Mouse (Mus musculus) lung, adult 2 months (tissue): ENCODE results near the gene Hsp90b1.

Experiments used
- CTCF ChIP-seq: fragments of 200-500 bp; IDR thresholded peaks from 2 replicates; pipeline ENCODE4 v1.5.1; 2011; ENCODE audit warnings: mild to moderate bottlenecking, low read length, control low read depth; ENCODE audit not compliant: insufficient read depth
- POLR2A ChIP-seq: fragments of 200-500 bp; IDR thresholded peaks from 2 replicates; pipeline ENCODE4 v1.6.1; 2011; ENCODE audit warnings: low read depth, mild to moderate bottlenecking, control low read depth, low read length, borderline replicate concordance; ENCODE audit errors: extremely low read depth

DNA sequence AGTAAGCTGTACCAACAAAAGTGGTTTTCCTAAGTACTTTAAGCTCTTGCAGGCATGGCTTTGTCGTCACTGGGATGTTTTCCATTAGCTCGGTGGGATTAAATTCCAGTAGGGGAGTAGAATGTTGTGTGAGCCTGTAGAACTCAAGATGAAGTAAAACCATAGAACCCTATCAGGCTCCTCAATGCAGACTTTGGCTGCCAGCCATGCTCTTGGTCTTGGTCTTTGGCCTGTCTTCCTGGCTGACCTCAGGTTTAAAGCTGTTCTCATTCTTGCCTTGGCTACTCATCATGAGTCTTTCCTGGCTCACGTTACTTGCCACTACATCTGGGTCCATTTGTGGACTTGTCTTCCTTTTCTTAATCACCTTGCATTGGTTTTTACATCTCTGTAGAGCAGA lies 6.8 kb upstream of the Hsp90b1 start:
- no peak for TF ChIP-seq CTCF
- no peak for TF ChIP-seq POLR2A
